Mouse (Mus musculus) stomach, adult 2 months (tissue): Measurements from ENCODE around the gene C2cd4a. TPM values are rescaled to one million over a fixed set of nuclear protein-coding genes. Genes with fewer than 3 reads are reported as not detected.

Experiments
- polyA plus RNA-seq: library from polyadenylated mRNA; depleted of rRNA; stranded (reverse); fragments of >200 nt; gene quantifications from 2 replicates; pipeline ENCODE4 v1.2.3, GENCODE M21; 2012; rRNA removed

The C2cd4a gene
- 172 and 274 TPM in 2 replicates for polyA plus RNA-seq

GRCm38 (mm10) chr9:67832046-67832605, at the start of gene C2cd4a:
TSS of gene C2cd4a (minus strand) at chr9:67832330.

GRCm38 (mm10) chr9:67839981-67840859, 8.1 kb upstream of the C2cd4a start, which contains the start of gene Vps13c:
TSS of gene Vps13c (plus strand) at chr9:67840396.

Other genes starting within 250 kb of the C2cd4a start
- 20.8 and 72.9 TPM in 2 replicates for gene C2cd4b, start 72.9 kb downstream of the C2cd4a start, polyA plus RNA-seq
- gene Vps13c, start 8.1 kb upstream of the C2cd4a start, polyA plus RNA-seq = 0.70 and 2.4 TPM in 2 replicates